Mouse (Mus musculus): ENCODE data around the gene Proser2.
A peak's percentile ranks its signal among the peaks of the same experiment; 100 is the strongest.
"Not testable (repeated sequence)": the region's sequence is repeated elsewhere in the genome, so short reads cannot be mapped to it uniquely, and the experiment has no call there.

Proser2 gene

DNA sequence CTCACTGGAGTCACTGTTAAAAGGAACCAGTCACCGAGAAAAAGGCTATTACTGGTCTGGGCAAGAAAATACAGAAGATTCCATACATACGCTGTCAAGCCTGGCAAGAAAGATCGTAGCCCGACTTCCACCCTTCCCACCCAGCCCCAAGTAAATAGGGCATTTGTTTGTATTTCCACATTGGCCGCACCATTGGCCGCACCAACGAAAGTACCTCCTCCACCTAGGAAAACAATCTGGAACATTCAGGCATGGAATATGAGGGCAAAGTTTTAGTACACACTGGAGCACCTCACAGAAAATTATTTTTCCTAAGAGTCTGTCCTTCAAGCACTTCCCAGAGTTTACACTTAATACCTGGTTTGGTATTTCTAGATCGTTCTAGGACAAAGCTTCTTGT is 1.1 kb downstream of the Proser2 start:
- DNase-seq (ENCODE audit: low spot score in 2 of 2): no peak

DNA sequence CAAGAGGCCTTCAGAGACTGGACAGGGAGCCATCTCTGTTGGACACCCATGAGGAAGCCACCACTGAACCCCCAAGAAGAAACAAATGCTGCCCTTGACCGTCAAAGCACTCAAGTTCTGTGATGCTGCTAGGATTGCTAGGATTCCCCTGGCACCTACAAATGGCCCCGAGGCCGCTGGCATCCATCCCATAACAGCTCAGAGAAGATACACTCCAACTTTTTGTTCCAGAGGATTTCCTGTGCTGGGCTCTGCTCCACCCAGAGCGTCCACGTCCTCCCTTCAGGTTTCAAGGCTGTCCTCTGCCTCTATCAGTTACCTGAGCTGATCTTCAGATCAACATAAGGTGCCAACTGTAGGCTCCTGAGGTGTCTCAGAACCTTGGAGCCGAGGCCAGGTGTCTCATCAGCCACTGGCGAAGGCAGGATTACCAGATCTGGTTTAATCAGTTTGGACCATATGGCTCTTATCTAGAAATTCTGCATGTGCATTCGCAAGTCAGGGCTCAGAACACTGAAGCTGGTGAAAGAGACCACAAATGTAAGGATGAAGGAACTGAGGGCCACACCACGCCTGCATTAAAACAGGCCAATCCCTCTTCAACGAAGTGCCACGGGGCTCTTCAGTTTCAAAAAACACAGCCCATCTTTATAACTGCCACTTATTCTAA is 1.7 kb downstream of the Proser2 start:
- no peak for DNase-seq (ENCODE audit: low spot score in 2 of 2)

- DNase-seq (ENCODE audit: low spot score in 2 of 2): no peak
Measured at GRCm38 (mm10) chr2:6123046-6123445, 7.0 kb downstream of the Proser2 start.

- no peak for DNase-seq (ENCODE audit: low spot score in 2 of 2)
Measured at GRCm38 (mm10) chr2:6121091-6121490, 8.9 kb downstream of the Proser2 start.

DNA sequence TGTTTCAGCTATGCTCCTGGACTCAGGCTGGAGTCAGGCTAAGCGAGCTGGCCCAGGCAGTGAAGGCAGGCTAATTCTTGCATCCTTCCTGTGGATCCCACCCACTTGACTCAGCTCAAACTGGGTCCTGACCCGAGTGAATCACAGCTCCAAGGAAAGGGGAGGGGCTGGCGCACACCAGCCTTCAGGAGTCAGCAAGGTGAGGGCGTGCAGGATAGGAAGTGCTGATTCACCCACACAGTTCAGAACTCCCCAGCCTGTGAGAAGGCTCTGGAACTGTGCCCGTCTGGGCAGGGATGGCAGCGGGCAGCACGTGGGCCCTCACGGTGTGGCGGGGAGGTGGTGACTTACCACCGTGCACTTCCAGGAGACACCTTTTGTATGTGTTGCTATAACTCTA is 11.8 kb downstream of the Proser2 start:
- DNase-seq (ENCODE audit: low spot score in 2 of 2): peak; percentile 70 to 89

- DNase-seq (ENCODE audit: low spot score in 2 of 2): no peak
Measured at GRCm38 (mm10) chr2:6113792-6114191, 16.2 kb downstream of the Proser2 start.

GRCm38 (mm10) chr2:6112619-6113018 is 17.4 kb downstream of the Proser2 start:
- no peak for DNase-seq (ENCODE audit: low spot score in 2 of 2)

- no peak for DNase-seq (ENCODE audit: low spot score in 2 of 2)
Measured at GRCm38 (mm10) chr2:6105437-6105836, 24.6 kb downstream of the Proser2 start.

DNA sequence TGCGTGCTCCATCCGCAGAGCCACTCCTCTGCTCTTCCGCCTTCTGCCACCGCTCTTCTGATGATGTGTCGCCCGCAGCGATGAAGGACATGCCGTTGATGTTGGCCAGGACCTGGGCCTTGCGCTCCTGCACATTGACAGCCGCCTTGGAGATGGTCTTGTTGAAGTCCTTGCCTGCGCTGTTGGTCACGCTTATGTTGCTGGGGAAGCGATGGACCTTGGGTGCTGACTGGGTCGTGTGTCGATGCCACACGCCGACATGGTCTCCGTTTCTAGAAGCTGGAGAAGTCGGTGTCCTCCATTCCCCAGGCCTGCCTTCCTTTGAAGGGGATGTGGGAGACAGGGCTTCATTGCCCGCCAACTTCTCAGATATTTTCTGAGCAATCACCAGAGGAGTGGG is 29.3 kb downstream of the Proser2 start:
- no peak for DNase-seq (ENCODE audit: low spot score in 2 of 2)

DNA sequence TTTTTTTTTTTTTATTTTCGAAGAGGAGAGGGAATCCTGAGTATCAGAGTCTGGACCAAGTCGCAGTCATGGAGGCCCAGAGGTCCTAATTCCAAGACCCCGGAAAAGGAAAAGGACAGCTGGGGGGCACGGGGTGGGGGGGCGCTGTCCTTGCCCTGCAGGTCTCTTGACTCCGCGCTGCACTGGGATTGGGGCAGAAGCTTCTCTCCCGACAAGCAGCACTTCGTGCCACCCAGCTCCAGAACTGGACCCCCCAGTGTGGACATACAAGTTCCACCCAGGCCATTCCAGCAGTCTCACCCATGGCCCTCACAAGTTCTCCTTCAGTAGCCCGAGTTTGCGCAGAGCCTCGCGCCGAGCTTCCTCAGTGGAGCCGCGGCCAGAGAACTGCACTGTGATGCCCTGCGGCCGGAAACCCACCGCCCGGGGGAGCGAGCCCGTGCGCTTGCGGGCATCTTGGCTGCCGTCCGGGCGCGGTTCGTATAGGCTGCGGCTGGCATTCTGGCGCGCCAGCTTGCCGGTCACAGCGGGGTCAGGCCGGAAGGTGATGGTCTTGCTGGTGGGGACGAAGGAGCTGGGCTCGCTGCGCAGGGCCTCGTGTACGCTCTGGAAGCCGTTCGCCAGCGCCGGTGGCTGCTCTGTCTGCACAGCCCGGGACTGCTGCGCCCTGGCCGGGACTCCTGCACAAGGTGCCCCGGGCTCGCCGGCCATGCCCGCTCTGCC is 29.8 kb downstream of the Proser2 start:
- no peak for DNase-seq (ENCODE audit: low spot score in 2 of 2)

GRCm38 (mm10) chr2:6099443-6099842 is 30.6 kb downstream of the Proser2 start:
- no peak for DNase-seq (ENCODE audit: low spot score in 2 of 2)

DNA sequence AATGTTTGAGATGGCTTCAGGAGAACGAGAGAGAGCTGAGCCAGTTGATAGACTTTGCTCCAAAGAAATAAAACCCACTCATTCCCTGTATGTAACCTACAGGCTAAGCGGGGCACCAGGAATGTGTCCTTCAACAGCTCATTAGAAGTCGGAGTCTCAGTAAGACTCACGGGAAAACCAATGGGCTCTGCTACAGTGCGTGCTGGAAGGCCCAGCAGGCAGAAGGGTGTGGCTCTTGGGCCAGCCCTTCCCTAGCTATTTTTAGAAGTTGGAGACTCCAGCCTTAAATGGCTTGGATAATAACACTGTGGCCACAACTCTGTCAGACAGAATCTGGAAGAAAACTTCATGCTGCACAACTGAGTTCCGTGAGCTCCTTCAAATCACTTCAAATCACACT is 31.1 kb downstream of the Proser2 start:
- DNase-seq (ENCODE audit: low spot score in 2 of 2): no peak

DNA sequence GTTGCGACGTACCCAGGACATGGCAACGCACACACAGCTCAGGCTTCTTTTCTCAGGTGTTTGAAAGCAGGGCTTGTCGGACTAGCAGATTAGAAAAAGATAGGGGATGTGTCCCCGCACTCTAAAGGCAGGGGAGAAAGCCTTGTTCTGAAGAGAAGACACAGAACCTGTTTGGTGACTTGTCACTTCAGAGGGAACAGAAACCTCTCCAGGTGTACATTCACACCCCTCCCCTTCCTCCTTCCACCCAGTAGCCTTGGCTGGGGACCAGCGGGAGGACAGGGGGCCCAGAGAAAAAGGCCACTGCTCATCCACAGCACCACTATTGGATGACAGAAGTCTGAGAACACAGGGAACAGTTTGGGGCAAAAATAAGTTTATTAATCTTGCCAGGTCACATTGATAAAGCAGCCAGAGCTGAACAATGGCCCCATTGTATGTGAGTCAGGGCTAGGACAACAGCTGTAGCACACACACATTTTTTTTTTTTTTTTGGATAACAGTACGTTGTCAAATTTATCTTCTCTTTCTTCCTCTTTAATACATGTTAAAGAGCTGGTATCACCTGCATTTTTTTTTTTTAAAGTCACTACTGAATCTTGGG is 32.8 kb downstream of the Proser2 start:
- no peak for DNase-seq (ENCODE audit: low spot score in 2 of 2)

DNA sequence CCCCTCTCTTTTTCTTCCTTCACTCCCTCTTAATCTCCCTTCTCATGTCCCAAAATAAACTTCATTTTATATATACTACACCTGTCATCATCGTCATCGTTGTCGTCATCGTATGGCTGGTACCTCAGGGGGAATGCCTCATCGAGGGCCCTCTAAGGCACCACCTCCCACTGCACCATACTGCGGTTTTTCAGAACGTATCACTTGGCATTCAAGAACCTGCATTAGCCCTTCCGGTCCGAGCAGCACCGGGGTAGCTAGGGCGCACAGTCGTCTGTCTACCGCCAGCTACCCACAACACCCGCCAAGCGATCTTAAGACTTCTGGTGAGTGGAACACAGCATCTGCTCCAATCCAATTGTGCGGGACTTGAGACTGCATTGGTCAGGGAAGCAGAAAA is 40.1 kb downstream of the Proser2 start:
- DNase-seq (ENCODE audit: low spot score in 2 of 2): not testable (repeated sequence)

GRCm38 (mm10) chr2:6087151-6087550 is 42.9 kb downstream of the Proser2 start:
- no peak for DNase-seq (ENCODE audit: low spot score in 2 of 2)

- no peak for DNase-seq (ENCODE audit: low spot score in 2 of 2)
Measured at GRCm38 (mm10) chr2:6085622-6086530, 44.1 kb downstream of the Proser2 start.

GRCm38 (mm10) chr2:6083696-6084095 is 46.3 kb downstream of the Proser2 start:
- no peak for DNase-seq (ENCODE audit: low spot score in 2 of 2)

GRCm38 (mm10) chr2:6082615-6083014 is 47.4 kb downstream of the Proser2 start:
- DNase-seq (ENCODE audit: low spot score in 2 of 2): no peak

- peak in 1 of 2 experiments; percentile 55 for DNase-seq (ENCODE audit: low spot score in 2 of 2)
Measured at GRCm38 (mm10) chr2:6081108-6081507, 48.9 kb downstream of the Proser2 start.

GRCm38 (mm10) chr2:6080037-6080436 is 50.0 kb downstream of the Proser2 start:
- DNase-seq (ENCODE audit: low spot score in 2 of 2): no peak

DNA sequence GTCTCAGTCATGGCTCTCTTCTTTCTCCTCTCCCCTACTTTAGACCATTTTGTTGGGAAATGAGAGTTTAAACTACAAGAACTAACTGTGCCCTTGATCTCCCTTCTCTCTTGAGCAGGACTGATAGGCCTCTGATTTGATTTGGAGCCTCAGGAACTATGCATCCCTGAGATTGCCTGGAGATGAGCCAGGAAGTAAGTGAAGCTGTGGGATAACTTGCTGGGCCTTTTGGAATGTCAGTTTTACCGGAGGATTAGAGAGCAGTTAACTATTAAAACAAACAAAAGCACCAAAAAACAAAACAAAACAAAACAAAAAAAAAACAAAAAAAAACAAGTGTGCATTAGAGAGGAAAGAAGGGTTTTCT is 54.5 kb downstream of the Proser2 start:
- no peak for DNase-seq (ENCODE audit: low spot score in 2 of 2)

All from urinary bladder, adult 18-20 months (tissue).